12 mouse cellular contexts compared by ENCODE assay signal in the genomic region with DNA sequence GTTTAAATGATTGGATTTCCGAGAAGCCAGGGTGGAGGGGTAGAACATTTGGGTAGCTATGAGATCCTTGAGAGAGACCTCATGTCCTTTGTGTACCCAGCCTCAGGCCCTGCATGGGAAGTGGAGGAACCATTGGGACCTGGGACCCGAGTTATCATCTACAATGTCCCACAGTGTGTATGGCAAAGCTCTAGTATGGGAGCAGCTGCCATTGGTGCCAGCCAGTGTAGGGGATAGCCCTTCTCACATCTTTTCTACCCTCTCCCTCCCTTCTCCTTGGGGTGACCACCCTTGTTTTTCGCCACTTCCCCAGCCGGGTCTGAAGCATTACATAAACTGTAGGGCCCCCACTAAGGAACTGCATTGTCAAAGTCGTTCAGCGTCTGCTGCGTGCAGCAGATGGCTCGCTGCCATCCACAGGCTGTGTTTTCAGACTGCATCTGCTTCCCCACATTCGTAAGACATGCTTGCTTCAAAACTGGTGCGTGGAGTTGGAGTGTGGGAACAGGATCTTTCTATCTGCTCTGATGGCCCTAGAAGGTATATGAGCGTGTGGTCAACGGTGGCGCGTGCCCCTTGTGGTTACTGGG.
DNase-seq lines count a peak whose midpoint lies in the region; ATAC-seq and TF ChIP-seq lines count a peak whose summit lies in the region.
"Had no signal": no experiment of that assay in that cellular context is flagged by ENCODE, and none has a peak within 500 bp of the region (broad histone marks: within the 10 kb centered on the region; RNA-seq: fewer than 3 reads in every experiment).

No protein-coding gene starts in this region.

- no peak overlapping the region for H3K4me3 ChIP-seq in hindbrain, embryonic 16.5 days (ENCODE audit: low read length)
- no peak overlapping the region for H3K4me3 ChIP-seq in hindbrain, embryonic 10.5 days
- H3K4me3 ChIP-seq in forebrain, postnatal 0 days (ENCODE audit: low read depth, low read length): no peak overlapping the region
- H3K4me3 ChIP-seq: heart, embryonic 10.5 days; liver, embryonic 12.5 days had no signal

- 75% methylated on average over 14 of the region's 14 CpGs for WGBS in hindbrain, embryonic 16.5 days
- WGBS in hindbrain, embryonic 10.5 days: 92% methylated on average over 14 of the region's 14 CpGs
- WGBS in forebrain, postnatal 0 days: 61% methylated on average over 14 of the region's 14 CpGs

- no peaks in the 10 kb centered on the region for H3K9me3 ChIP-seq in hindbrain, embryonic 16.5 days (ENCODE audit: control insufficient read depth, low read length)
- no peaks in the 10 kb centered on the region for H3K9me3 ChIP-seq in hindbrain, embryonic 10.5 days
- no peaks in the 10 kb centered on the region for H3K9me3 ChIP-seq in forebrain, postnatal 0 days (ENCODE audit: low read length)
- H3K9me3 ChIP-seq: heart, embryonic 10.5 days; liver, embryonic 12.5 days had no signal

- H3K27me3 ChIP-seq in hindbrain, embryonic 16.5 days (replicated peaks; ENCODE audit: control insufficient read depth, insufficient read depth, low read length): no peaks in the 10 kb centered on the region
- no peaks in the 10 kb centered on the region for H3K27me3 ChIP-seq in hindbrain, embryonic 10.5 days (ENCODE audit: insufficient read depth, poor library complexity, severe bottlenecking)
- H3K27me3 ChIP-seq in forebrain, postnatal 0 days (ENCODE audit: insufficient read depth, low read length): no peaks in the 10 kb centered on the region
- H3K27me3 ChIP-seq: liver, embryonic 12.5 days had no signal

- H3K4me2 ChIP-seq in hindbrain, embryonic 16.5 days (ENCODE audit: low read length): no peak overlapping the region
- no peak overlapping the region for H3K4me2 ChIP-seq in forebrain, postnatal 0 days (ENCODE audit: low read depth)
- H3K4me2 ChIP-seq: liver, embryonic 12.5 days had no signal

- no peak for DNase-seq in hindbrain, embryonic 10.5 days (ENCODE audit: low spot score)
- DNase-seq in forebrain, postnatal 0 days: peak; percentile 85
- DNase-seq in layer of hippocampus, postnatal 25 days (ENCODE audit: extremely low spot score in 1 of 2, low spot score in 1 of 2): peak; percentile 53 to 61
- DNase-seq in right cerebral cortex, postnatal 36 days (ENCODE audit: low spot score in 2 of 2): peak; percentile 36 to 38
- no peak for DNase-seq in thymus, postnatal 0 days (ENCODE audit: low spot score)
- no peak for DNase-seq in adrenal gland, adult 8-10 months
- DNase-seq: kidney, postnatal 25 days; lung, postnatal 36 days; thymus, postnatal 14 days had no signal

- H3K27ac ChIP-seq in hindbrain, embryonic 16.5 days (ENCODE audit: low read depth, low read length): no peak overlapping the region
- no peak overlapping the region for H3K27ac ChIP-seq in hindbrain, embryonic 10.5 days
- no peak overlapping the region for H3K27ac ChIP-seq in forebrain, postnatal 0 days (ENCODE audit: low read depth, low read length)
- H3K27ac ChIP-seq: heart, embryonic 10.5 days; liver, embryonic 12.5 days had no signal

- H3K4me1 ChIP-seq in hindbrain, embryonic 16.5 days (ENCODE audit: control insufficient read depth, insufficient read depth, low read depth, low read length): no peaks in the 10 kb centered on the region; the same call in 1 of the 2 replicates
- H3K4me1 ChIP-seq in hindbrain, embryonic 10.5 days (replicated peaks): 0 out of 2 replicates have a peak, but pooled peaks cover 2% of the 10 kb centered on the region
- H3K4me1 ChIP-seq in forebrain, postnatal 0 days (ENCODE audit: insufficient read depth): peaks cover 22% of the 10 kb centered on the region
- H3K4me1 ChIP-seq: heart, embryonic 10.5 days; liver, embryonic 12.5 days had no signal

- H3K9ac ChIP-seq in hindbrain, embryonic 16.5 days (ENCODE audit: low read depth, low read length): no peak overlapping the region
- H3K9ac ChIP-seq in forebrain, postnatal 0 days: no peak overlapping the region
- H3K9ac ChIP-seq: liver, embryonic 12.5 days had no signal

- no peak for TF ChIP-seq CTCF in forebrain, postnatal 0 days (IDR thresholded peaks at IDR 0.05; ENCODE audit: low read depth)

- ATAC-seq in hindbrain, embryonic 16.5 days: peak; percentile 32; the same call in 1 of the 2 replicates
- ATAC-seq in forebrain, postnatal 0 days: peak; percentile 76
- ATAC-seq: liver, embryonic 12.5 days had no signal

- no peaks in the 10 kb centered on the region for H3K36me3 ChIP-seq in hindbrain, embryonic 16.5 days (ENCODE audit: control insufficient read depth, insufficient read depth, low read length)
- no peaks in the 10 kb centered on the region for H3K36me3 ChIP-seq in hindbrain, embryonic 10.5 days
- H3K36me3 ChIP-seq in forebrain, postnatal 0 days (ENCODE audit: insufficient read depth): no peaks in the 10 kb centered on the region
- H3K36me3 ChIP-seq: heart, embryonic 10.5 days; liver, embryonic 12.5 days had no signal

Comparison
In these comparisons a context has a peak if more than half of its experiments do, and no peak if none do; other contexts are left out.
1. DNase-seq: peak in forebrain, postnatal 0 days (single experiment), layer of hippocampus, postnatal 25 days (2 of 2) and right cerebral cortex, postnatal 36 days (2 of 2); none in hindbrain, embryonic 10.5 days (single experiment), thymus, postnatal 0 days (single experiment) and adrenal gland, adult 8-10 months (single experiment).